Mouse (Mus musculus): Measurements from ENCODE around the gene Prr15l.

DNA sequence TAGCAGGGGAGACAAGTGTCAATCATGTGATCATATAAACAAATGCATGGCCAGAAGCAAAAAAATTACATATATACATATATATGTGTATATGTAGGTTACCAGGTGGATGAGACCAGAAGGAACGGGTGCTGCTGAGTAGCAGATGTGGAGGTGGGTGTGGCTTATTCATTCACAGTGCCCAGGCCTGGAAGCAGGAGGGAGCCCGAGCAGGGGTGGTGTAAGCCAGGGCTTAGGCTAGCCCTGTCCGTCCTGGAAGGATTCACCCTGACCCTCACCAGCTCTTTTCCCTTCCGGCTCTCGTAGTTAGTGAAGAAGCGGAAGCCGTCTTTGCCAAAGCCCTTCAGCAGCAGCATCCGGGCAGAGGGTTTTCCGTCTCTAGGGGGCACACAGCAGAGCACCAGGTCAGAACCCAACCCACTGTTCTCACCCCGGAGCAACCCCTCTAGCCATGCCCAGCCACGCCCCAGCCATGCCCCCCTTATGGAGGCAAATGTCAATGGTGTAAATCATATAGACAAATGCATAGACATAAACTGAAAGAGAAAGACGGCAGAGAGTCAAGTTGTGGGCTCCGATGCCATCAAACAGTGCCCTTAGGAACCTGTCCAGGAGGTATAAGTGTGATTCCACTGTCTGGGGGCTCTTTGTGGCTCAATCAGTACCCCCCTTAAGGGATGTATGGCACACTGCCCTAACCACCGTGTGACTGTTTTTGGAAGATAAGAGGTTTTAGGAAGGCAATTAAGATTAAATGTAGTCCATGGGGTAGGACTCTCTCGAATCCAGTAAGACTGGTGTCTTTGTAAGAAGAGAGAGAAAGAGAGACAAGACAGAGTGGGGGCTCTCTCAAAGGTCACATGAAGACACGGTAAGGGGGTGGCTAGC is 12.9 kb downstream of the Prr15l start:
- TF ChIP-seq CTCF (IDR thresholded peaks at IDR 0.05; ENCODE audit: insufficient read depth, low read length): no peak
- TF ChIP-seq POLR2A (IDR thresholded peaks at IDR 0.05; ENCODE audit: borderline replicate concordance, extremely low read depth, low read depth, low read length): no peak

All from lung, adult 2 months (tissue).